Mouse (Mus musculus): ENCODE measurements around the gene Teddm3.

DNA sequence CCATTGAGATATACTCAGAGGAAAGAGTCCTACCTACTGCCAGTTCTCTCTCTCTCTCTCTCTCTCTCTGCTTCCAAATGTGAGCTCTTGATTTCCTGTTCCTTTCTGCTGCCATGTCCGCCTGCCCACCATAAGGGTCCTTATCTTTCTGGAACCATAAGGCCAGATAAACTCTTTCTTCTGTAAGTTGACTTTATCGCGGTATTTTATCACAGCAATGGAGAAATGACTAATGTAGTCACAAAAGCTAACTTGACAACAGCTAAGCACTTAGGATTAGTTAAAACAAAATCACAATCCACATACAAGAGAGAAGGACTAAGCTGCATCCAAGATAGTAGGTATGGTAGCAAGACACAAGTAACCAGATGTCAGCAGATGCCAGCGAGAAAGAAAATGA lies 43.7 kb upstream of the Teddm3 start:
- no peak for TF ChIP-seq CTCF (IDR thresholded peaks at IDR 0.05 in 2 of 3, conservative IDR thresholded peaks at IDR 0.05 in 1 of 3; ENCODE audit: control insufficient read depth in 1 of 3, insufficient read depth in 1 of 3, low read depth in 2 of 3, low read length in 3 of 3, poor library complexity in 1 of 3, severe bottlenecking in 1 of 3)
- no peak; the same call in 1 of the 2 replicates for TF ChIP-seq ELF1 (IDR thresholded peaks at IDR 0.05; ENCODE audit: low read depth, low read length)
- no peak for TF ChIP-seq USF1 (IDR thresholded peaks at IDR 0.05; ENCODE audit: low read depth, low read length)
- TF ChIP-seq EP300 (IDR thresholded peaks at IDR 0.05; ENCODE audit: low read depth in 1 of 2, low read length in 2 of 2): peak; percentile 85 to 93
- no peak for TF ChIP-seq SMC3 (IDR thresholded peaks at IDR 0.05; ENCODE audit: low read depth, low read length)
- TF ChIP-seq BHLHE40 (IDR thresholded peaks at IDR 0.05; ENCODE audit: borderline replicate concordance, low read depth, low read length): no peak
- peak; percentile 94 for TF ChIP-seq GATA1 (IDR thresholded peaks at IDR 0.05; ENCODE audit: low read depth, low read length)
- TF ChIP-seq POLR2AphosphoS2 (IDR thresholded peaks at IDR 0.05; ENCODE audit: low read length): no peak
- TF ChIP-seq POLR2A (IDR thresholded peaks at IDR 0.05; ENCODE audit: control insufficient read depth in 1 of 2, insufficient read depth in 1 of 2, low read depth in 1 of 2, low read length in 2 of 2, poor library complexity in 1 of 2): no peak
- no peak for TF ChIP-seq MAFK (IDR thresholded peaks at IDR 0.05; ENCODE audit: borderline replicate concordance, low read depth, low read length)
- no peak for TF ChIP-seq MXI1 (IDR thresholded peaks at IDR 0.05; ENCODE audit: low read depth, low read length)

Data from MEL (cell line).